Mouse (Mus musculus): ENCODE results near the gene 4933427I04Rik. TPM values are rescaled to one million over a fixed set of nuclear protein-coding genes. Genes with fewer than 3 reads are reported as not detected.

4933427I04Rik gene
- polyA plus RNA-seq, 1 experiment from 2014 or later = not detected

Other genes starting within 250 kb of the 4933427I04Rik start
- gene Macf1, start 175.3 kb upstream of the 4933427I04Rik start, polyA plus RNA-seq (2014; fragmentation: Nextera tagmentation; extraction: Ambion mirVana) = 64.7 and 69.8 TPM in 2 replicates
- gene Ndufs5, start 141.5 kb upstream of the 4933427I04Rik start, polyA plus RNA-seq (2014; fragmentation: Nextera tagmentation; extraction: Ambion mirVana) = 306 and 321 TPM in 2 replicates
- gene Akirin1, start 109.3 kb upstream of the 4933427I04Rik start, polyA plus RNA-seq (2014; fragmentation: Nextera tagmentation; extraction: Ambion mirVana) = 47.3 and 48.4 TPM in 2 replicates
- 1.3 and 1.4 TPM in 2 replicates for gene Rhbdl2, start 71.8 kb upstream of the 4933427I04Rik start, polyA plus RNA-seq (2014; fragmentation: Nextera tagmentation; extraction: Ambion mirVana)
- gene Mycbp, start 45.2 kb downstream of the 4933427I04Rik start, polyA plus RNA-seq (2014; fragmentation: Nextera tagmentation; extraction: Ambion mirVana) = 86.5 and 97.8 TPM in 2 replicates
- 50.6 and 51.9 TPM in 2 replicates for gene Rragc, start 57.8 kb downstream of the 4933427I04Rik start, polyA plus RNA-seq (2014; fragmentation: Nextera tagmentation; extraction: Ambion mirVana)
- gene 4930535I16Rik, start 58.3 kb downstream of the 4933427I04Rik start, polyA plus RNA-seq (2014; fragmentation: Nextera tagmentation; extraction: Ambion mirVana) = 0.48 TPM in 1 of 2 replicates, not detected in the other